Mouse (Mus musculus) limb, embryonic 11.5 days (tissue): Measurements from ENCODE around the gene Hic2. TPM values are rescaled to one million over a fixed set of nuclear protein-coding genes. Genes with fewer than 3 reads are reported as not detected.

Experiments
- ATAC-seq: fragments of 200-750 bp; cut with Nextera tagmentation; 2 replicates; pipeline ENCODE4 v1.8.0; 2017; ENCODE audit warnings: low read depth; ENCODE audit not compliant: insufficient number of reproducible peaks, low FRiP score, low TSS enrichment
- DNase-seq: peaks from one replicate; pipeline ENCODE4 v3.0.0-alpha.2; 2015; ENCODE audit warnings: low spot score
- H3K27ac ChIP-seq: fragments of 300-500 bp; sonication (generic); replicated peaks from 2 replicates; pipeline ENCODE4 v1.5.1; 2014; ENCODE audit warnings: low read depth, mild to moderate bottlenecking, low read length
- H3K27me3 ChIP-seq: fragments of 300-500 bp; sonication (generic); 2 replicates; pipeline ENCODE4 v1.6.1; 2014; ENCODE audit warnings: mild to moderate bottlenecking, low read length, mixed read lengths; ENCODE audit not compliant: control insufficient read depth, insufficient read depth
- H3K36me3 ChIP-seq: fragments of 300-500 bp; sonication (generic); 2 replicates; pipeline ENCODE4 v1.6.1; 2014; ENCODE audit warnings: mild to moderate bottlenecking, low read length, moderate library complexity, mixed read lengths; ENCODE audit not compliant: control insufficient read depth, insufficient read depth
- H3K4me1 ChIP-seq: fragments of 300-500 bp; sonication (generic); 2 replicates; pipeline ENCODE4 v1.6.1; 2014; ENCODE audit warnings: low read length, mixed read lengths; ENCODE audit not compliant: control insufficient read depth, insufficient read depth
- H3K4me2 ChIP-seq: fragments of 300-500 bp; sonication (generic); 2 replicates; pipeline ENCODE4 v1.6.1; 2014; ENCODE audit warnings: low read depth, mild to moderate bottlenecking, moderate library complexity; ENCODE audit not compliant: severe bottlenecking
- H3K4me3 ChIP-seq: fragments of 300-500 bp; sonication (generic); 2 replicates; pipeline ENCODE4 v1.5.1; 2014; ENCODE audit warnings: low read depth, low read length
- H3K9ac ChIP-seq: fragments of 300-500 bp; sonication (generic); 2 replicates; pipeline ENCODE4 v1.6.1; 2014; ENCODE audit warnings: mild to moderate bottlenecking, low read length
- H3K9me3 ChIP-seq: fragments of 300-500 bp; sonication (generic); 2 replicates; pipeline ENCODE4 v1.6.1; 2016; ENCODE audit warnings: low read length; ENCODE audit not compliant: control insufficient read depth
- WGBS: fragments of 180-500 bp; shearing (Covaris S2); extraction: QIAGEN DNeasy Blood & Tissue Kit; methylation state at CpG from one replicate; pipeline ENCODE4 v1.1.7; 2014; 5-methylcytosine and 5-hydroxymethylcytosine counted together
- polyA plus RNA-seq: library from polyadenylated mRNA; unstranded; fragments of >200 nt; fragmentation: Nextera tagmentation; extraction: Ambion mirVana; gene quantifications from 2 replicates; pipeline ENCODE4 v1.2.1, GENCODE M21; 2014

The Hic2 gene
- polyA plus RNA-seq, 1 experiment from 2014 or later = 9.8 TPM

DNA sequence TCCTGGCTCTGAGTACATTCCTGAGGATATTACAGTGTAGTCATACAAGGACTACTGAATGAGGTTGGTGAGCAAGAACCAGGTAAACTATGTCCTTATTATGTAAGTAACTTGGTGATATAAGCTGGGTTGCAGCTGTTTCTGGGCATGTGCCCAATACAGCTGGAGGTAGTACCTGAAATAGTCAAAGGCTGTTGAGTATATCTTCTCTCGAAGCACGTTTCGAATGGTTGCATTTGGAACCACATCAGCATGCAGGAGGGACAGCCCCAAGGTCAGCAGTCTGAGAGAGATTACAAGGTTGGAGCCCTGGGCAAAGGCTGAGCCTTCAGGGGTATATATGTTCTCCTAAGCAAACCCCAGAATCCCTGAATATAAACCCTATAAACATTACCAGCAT lies 67.4 kb downstream of the Hic2 start:
- H3K9me3 ChIP-seq = no peaks in the 10 kb centered on the region
- DNase-seq = no peak
- no peak overlapping the region for H3K4me2 ChIP-seq
- H3K4me3 ChIP-seq = no peak overlapping the region
- 94% methylated on average over 3 of the region's 3 CpGs for WGBS
- no peak overlapping the region for H3K9ac ChIP-seq
- H3K27ac ChIP-seq = no peak overlapping the region
- no peak for ATAC-seq
- H3K36me3 ChIP-seq = peaks cover 18% of the 10 kb centered on the region; the same call in 1 of the 2 replicates
- no peaks in the 10 kb centered on the region for H3K4me1 ChIP-seq
- H3K27me3 ChIP-seq = no peaks in the 10 kb centered on the region

DNA sequence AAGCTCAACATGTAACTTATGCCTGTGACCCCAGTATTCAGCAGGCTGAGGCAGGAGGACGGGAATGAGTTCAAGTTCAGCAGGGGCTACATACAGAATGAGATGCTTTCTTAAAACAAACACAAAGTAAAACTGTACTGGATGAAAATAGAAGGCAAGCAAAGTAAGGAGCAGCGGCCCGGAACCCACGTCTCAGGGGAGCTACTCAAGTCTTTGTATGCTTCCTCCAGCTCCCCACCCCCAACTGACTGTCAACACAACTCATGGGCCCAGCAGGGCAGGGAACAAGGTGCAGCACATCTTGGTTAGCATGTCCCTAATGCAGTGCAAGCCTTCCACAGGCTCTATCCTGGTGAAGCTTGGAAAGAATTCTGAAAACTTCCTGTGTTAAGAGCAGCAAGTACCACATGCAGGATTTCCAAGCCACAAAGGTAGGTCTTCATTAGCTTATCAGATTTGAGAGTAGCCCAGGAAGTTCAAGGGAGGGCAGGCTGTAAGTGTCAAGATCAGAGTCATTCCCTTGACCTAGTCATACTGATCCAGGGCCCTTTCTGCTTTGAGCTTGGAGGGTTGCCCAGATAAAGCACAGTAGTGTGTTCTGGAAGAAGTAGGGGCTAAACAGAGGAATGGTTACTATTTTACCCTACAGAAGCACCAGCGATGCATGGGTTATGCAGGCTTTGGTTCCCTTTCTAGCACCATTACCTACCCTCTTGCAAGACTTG lies 70.3 kb downstream of the Hic2 start:
- no peak for ATAC-seq
- peaks cover 11% of the 10 kb centered on the region; the same call in 1 of the 2 replicates for H3K36me3 ChIP-seq

DNA sequence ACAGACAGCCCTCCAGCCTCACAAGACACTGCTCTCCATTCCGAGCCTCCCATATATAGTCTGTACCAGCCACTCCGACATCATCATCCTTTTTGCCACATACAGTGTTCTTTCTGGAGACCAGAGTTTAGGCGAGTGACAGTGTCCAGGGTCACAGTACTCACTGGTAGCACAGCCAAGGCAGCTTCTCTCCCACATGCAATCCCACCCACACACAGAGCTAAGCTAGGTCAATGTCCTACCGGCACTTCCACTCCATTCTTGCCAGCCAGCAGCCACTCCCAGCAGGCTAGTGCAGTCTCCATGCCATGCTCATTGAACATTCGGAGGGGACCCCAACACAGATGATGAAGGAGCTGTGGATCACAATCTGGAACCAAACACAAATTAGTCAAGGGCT lies 74.1 kb downstream of the Hic2 start:
- Histone ChIP-seq H3K4me3 (no peak overlapping the region), H3K9ac (no peak overlapping the region), H3K27me3 (no peaks in the 10 kb centered on the region), H3K9me3 (no peaks in the 10 kb centered on the region), H3K36me3 (peaks cover 5% of the 10 kb centered on the region; the same call in 1 of the 2 replicates), H3K4me2 (no peak overlapping the region), H3K4me1 (no peaks in the 10 kb centered on the region), H3K27ac (no peak overlapping the region)
- ATAC-seq (no peak), DNase-seq (no peak)
- 94% methylated on average over 5 of the region's 5 CpGs for WGBS

More for the DNA sequence above, 70.3 kb downstream of the Hic2 start:
- WGBS = 89% methylated on average over 5 of the region's 5 CpGs
- no peak overlapping the region for H3K27ac ChIP-seq
- no peak overlapping the region for H3K4me3 ChIP-seq
- H3K9ac ChIP-seq = no peak overlapping the region
- no peaks in the 10 kb centered on the region for H3K4me1 ChIP-seq
- no peaks in the 10 kb centered on the region for H3K9me3 ChIP-seq
- H3K27me3 ChIP-seq = no peaks in the 10 kb centered on the region
- no peak for DNase-seq
- H3K4me2 ChIP-seq = no peak overlapping the region

DNA sequence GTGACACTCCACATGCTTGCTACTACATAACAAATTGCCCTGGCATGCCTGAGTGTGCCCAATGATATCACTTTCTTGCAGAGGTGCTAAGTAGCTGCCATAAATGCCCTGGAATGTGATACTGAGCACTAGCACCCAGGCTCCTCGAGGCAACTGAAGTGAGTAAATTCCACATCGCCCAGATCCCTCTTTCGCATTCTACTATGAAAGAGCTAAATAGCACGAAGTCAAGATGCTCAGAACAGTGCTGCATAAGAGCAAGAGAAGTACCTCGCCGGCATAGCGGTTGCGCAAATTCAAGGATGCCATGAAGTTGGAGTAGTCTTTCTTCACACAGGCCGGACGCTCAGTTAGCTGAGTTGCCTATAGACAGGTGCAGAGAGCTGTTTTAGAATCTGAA lies 75.7 kb downstream of the Hic2 start:
- no peaks in the 10 kb centered on the region for H3K27me3 ChIP-seq
- ATAC-seq (no peak), DNase-seq (no peak)
- H3K36me3 ChIP-seq = peaks cover 7% of the 10 kb centered on the region
- no peak overlapping the region for H3K9ac ChIP-seq
- H3K4me2 ChIP-seq = no peak overlapping the region
- no peaks in the 10 kb centered on the region for H3K4me1 ChIP-seq
- no peak overlapping the region for H3K4me3 ChIP-seq
- WGBS = 93% methylated on average over 10 of the region's 10 CpGs
- no peaks in the 10 kb centered on the region for H3K9me3 ChIP-seq
- H3K27ac ChIP-seq = no peak overlapping the region

DNA sequence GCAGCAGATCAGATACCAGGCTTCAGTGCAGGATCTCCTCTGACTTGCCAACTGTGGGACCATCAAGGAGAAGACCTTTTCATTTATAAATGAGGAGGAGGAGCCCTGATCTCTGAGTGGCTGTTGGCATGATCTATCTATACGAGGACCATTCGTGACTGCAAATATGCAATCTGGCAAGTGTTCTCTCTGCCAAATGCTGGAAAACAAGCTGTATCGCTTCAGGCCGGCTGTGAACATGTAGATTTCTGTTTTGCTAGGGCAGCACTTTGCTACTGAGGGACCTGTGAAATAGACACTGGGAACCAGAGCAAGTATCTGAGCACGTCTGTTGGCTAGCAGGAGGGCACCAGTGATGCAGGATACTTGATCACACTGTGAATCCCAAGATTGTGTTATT lies 79.2 kb downstream of the Hic2 start:
- DNase-seq = no peak
- Histone ChIP-seq H3K9me3 (no peaks in the 10 kb centered on the region), H3K27ac (no peak overlapping the region), H3K4me3 (no peak overlapping the region), H3K4me2 (no peak overlapping the region), H3K36me3 (peaks cover 5% of the 10 kb centered on the region), H3K9ac (no peak overlapping the region), H3K4me1 (no peaks in the 10 kb centered on the region), H3K27me3 (no peaks in the 10 kb centered on the region)
- no peak for ATAC-seq
- WGBS = 95% methylated on average over 5 of the region's 5 CpGs

Other genes starting within 250 kb of the Hic2 start
- 99.5 and 109 TPM in 2 replicates for gene Ypel1, start 163.9 kb upstream of the Hic2 start, polyA plus RNA-seq
- gene Ppil2, start 122.3 kb upstream of the Hic2 start, polyA plus RNA-seq = 146 and 150 TPM in 2 replicates
- 154 and 174 TPM in 2 replicates for gene 2610318N02Rik, start 108.4 kb upstream of the Hic2 start, polyA plus RNA-seq
- 62.6 and 65.8 TPM in 2 replicates for gene Sdf2l1, start 101.2 kb upstream of the Hic2 start, polyA plus RNA-seq
- gene Ydjc, start 89.0 kb upstream of the Hic2 start, polyA plus RNA-seq = 3.6 and 4.8 TPM in 2 replicates
- 0.40 and 0.58 TPM in 2 replicates for gene Ccdc116, start 86.3 kb upstream of the Hic2 start, polyA plus RNA-seq
- gene Ube2l3, start 30.9 kb upstream of the Hic2 start, polyA plus RNA-seq = 430 and 433 TPM in 2 replicates
- 0.37 and 0.44 TPM in 2 replicates for gene Rimbp3, start 25.0 kb upstream of the Hic2 start, polyA plus RNA-seq
- gene Tmem191c, start 42.5 kb downstream of the Hic2 start, polyA plus RNA-seq = 4.5 and 7.6 TPM in 2 replicates
- 0.12 and 0.35 TPM in 2 replicates for gene Serpind1, start 97.8 kb downstream of the Hic2 start, polyA plus RNA-seq
- gene Snap29, start 172.4 kb downstream of the Hic2 start, polyA plus RNA-seq = 5.9 and 7.0 TPM in 2 replicates
- gene Pi4ka, start 172.7 kb downstream of the Hic2 start, polyA plus RNA-seq = 33.2 and 33.6 TPM in 2 replicates
- 90.4 and 95.2 TPM in 2 replicates for gene Crkl, start 218.4 kb downstream of the Hic2 start, polyA plus RNA-seq